Mouse (Mus musculus): Measurements from ENCODE around the gene Shld2. TPM values are rescaled to one million over a fixed set of nuclear protein-coding genes. Genes with fewer than 3 reads are reported as not detected.

Shld2 gene
- polyA plus RNA-seq, 1 experiment = 26.7 TPM

DNA sequence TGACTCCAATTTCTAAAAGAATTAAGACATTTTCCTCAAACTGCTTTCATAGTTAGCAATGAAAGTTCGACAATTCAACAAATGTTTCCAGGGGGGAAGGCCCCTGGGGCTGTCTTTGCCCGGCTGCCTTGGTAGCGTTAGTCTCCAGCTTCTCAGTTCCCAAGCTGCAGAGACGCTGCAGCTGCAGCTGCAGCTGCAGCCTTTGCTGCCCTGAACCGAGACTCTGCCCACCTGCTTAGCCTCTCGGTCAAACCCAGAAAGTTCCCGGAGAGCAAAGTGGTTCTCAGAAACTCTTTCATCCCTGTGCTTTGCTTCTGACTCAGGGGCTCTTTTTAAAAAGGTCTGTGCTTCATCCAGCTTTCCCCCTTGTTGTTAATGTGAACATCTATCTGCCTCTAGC, 78.0 kb downstream of the Shld2 start:
- Histone ChIP-seq H3K36me3 (ENCODE audit: control insufficient read depth, insufficient read depth, low read length, poor library complexity, severe bottlenecking) (no peaks in the 10 kb centered on the region), H3K9ac (ENCODE audit: low read depth, poor library complexity, severe bottlenecking) (no peak overlapping the region), H3K4me1 (ENCODE audit: control insufficient read depth, insufficient read depth, low read length) (no peaks in the 10 kb centered on the region), H3K27ac (ENCODE audit: insufficient read depth, low read length) (no peak overlapping the region), H3K4me3 (ENCODE audit: low read depth, low read length) (no peak overlapping the region), H3K9me3 (replicated peaks; ENCODE audit: control insufficient read depth, insufficient read depth, low read length, poor library complexity, severe bottlenecking) (no peaks in the 10 kb centered on the region), H3K27me3 (ENCODE audit: control insufficient read depth, insufficient read depth, low read length, poor library complexity, severe bottlenecking) (no peaks in the 10 kb centered on the region)
- TF ChIP-seq EP300 (IDR thresholded peaks at IDR 0.05; ENCODE audit: insufficient read depth, low read depth, low read length) = no peak

DNA sequence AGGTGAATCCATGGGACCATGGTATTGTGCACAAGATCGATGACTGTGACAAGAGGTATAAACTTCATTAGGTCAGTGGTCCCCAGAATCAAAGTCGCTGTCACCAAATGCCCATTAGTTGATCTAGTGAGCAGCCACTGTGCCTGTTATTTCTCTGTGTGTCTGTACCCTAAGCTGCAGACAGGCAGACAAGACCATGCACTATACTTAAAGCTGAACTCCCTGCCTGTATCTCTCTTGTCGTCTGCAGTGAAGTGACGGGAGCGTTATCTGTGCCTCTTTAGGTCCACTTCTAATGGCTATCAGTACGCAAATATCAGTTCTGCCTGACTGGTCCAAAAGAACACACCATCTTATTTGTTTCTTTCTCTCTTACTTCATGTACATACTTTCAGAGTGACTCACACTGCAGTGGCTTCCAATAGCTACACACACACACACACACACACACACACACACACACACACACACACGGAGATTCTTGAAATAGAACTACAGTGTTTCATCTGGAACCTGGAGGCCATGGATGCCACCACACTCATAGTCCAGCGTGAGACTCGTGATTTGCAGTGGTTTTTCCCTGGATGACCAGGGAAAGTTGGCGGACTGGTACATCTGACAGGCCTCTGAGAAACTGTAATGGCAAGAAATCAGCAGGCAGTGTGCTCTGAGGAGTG, 81.3 kb downstream of the Shld2 start:
- TF ChIP-seq CTCF (IDR thresholded peaks at IDR 0.05; ENCODE audit: low read depth, low read length) (no peak), EP300 (IDR thresholded peaks at IDR 0.05; ENCODE audit: insufficient read depth, low read depth, low read length) (no peak), POLR2A (IDR thresholded peaks at IDR 0.05; ENCODE audit: insufficient read depth, low read length) (no peak)
- no peak overlapping the region for H3K4me3 ChIP-seq (ENCODE audit: low read depth, low read length)
- H3K36me3 ChIP-seq (ENCODE audit: control insufficient read depth, insufficient read depth, low read length, poor library complexity, severe bottlenecking) = no peaks in the 10 kb centered on the region
- no peaks in the 10 kb centered on the region for H3K9me3 ChIP-seq (replicated peaks; ENCODE audit: control insufficient read depth, insufficient read depth, low read length, poor library complexity, severe bottlenecking)
- H3K27ac ChIP-seq (ENCODE audit: insufficient read depth, low read length) = no peak overlapping the region
- H3K27me3 ChIP-seq (ENCODE audit: control insufficient read depth, insufficient read depth, low read length, poor library complexity, severe bottlenecking) = no peaks in the 10 kb centered on the region
- H3K9ac ChIP-seq (ENCODE audit: low read depth, poor library complexity, severe bottlenecking) = no peak overlapping the region
- H3K4me1 ChIP-seq (ENCODE audit: control insufficient read depth, insufficient read depth, low read length) = no peaks in the 10 kb centered on the region

DNA sequence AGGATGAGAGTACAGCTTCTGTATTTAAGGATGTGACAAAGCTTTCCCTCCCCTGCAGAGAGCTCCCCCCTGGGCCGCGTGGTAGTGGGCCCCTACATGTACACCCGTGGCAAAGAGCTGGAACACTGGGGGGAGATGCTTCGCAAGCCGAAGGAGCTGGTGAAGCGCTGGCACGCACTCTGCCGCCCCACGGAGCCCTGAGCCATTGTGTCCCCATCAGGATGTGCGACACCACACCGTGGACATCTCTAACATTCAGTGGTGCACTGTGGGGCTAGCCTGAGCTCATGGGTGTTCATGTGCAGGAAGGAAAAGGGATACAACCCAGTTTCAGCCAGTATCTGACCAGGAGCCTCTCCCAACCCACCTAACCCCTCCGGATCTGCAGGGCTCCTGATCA, 82.3 kb downstream of the Shld2 start:
- Histone ChIP-seq H3K4me3 (ENCODE audit: low read depth, low read length) (no peak overlapping the region), H3K27ac (ENCODE audit: insufficient read depth, low read length) (no peak overlapping the region), H3K27me3 (ENCODE audit: control insufficient read depth, insufficient read depth, low read length, poor library complexity, severe bottlenecking) (no peaks in the 10 kb centered on the region), H3K9ac (ENCODE audit: low read depth, poor library complexity, severe bottlenecking) (no peak overlapping the region), H3K4me1 (ENCODE audit: control insufficient read depth, insufficient read depth, low read length) (no peaks in the 10 kb centered on the region), H3K9me3 (replicated peaks; ENCODE audit: control insufficient read depth, insufficient read depth, low read length, poor library complexity, severe bottlenecking) (no peaks in the 10 kb centered on the region), H3K36me3 (ENCODE audit: control insufficient read depth, insufficient read depth, low read length, poor library complexity, severe bottlenecking) (no peaks in the 10 kb centered on the region)
- TF ChIP-seq EP300 (IDR thresholded peaks at IDR 0.05; ENCODE audit: insufficient read depth, low read depth, low read length) (no peak), POLR2A (IDR thresholded peaks at IDR 0.05; ENCODE audit: insufficient read depth, low read length) (no peak), CTCF (IDR thresholded peaks at IDR 0.05; ENCODE audit: low read depth, low read length) (no peak)

DNA sequence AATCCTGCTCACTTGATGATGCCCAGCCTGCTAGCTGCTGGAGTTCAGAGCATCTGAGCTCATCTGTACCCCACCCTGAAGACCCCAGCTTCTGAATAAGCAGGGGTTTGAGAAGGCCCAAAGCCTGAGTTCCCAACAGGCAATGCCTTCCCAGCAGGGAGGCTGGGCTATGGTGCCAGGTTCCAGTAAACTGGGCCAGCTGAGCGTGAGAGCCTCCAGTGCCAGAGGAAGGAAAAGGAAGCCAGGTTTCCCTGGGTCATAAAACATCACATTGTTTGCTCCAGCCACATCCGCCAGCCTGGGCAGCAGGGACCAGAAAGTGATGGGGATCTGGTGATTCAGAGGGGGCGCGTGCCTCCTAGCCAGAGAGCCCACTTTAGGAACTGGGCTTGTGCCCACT, 83.7 kb downstream of the Shld2 start:
- Histone ChIP-seq H3K27ac (ENCODE audit: insufficient read depth, low read length) (no peak overlapping the region), H3K4me3 (ENCODE audit: low read depth, low read length) (no peak overlapping the region), H3K9ac (ENCODE audit: low read depth, poor library complexity, severe bottlenecking) (no peak overlapping the region), H3K4me1 (ENCODE audit: control insufficient read depth, insufficient read depth, low read length) (no peaks in the 10 kb centered on the region), H3K27me3 (ENCODE audit: control insufficient read depth, insufficient read depth, low read length, poor library complexity, severe bottlenecking) (no peaks in the 10 kb centered on the region), H3K9me3 (replicated peaks; ENCODE audit: control insufficient read depth, insufficient read depth, low read length, poor library complexity, severe bottlenecking) (no peaks in the 10 kb centered on the region), H3K36me3 (ENCODE audit: control insufficient read depth, insufficient read depth, low read length, poor library complexity, severe bottlenecking) (no peaks in the 10 kb centered on the region)
- TF ChIP-seq CTCF (IDR thresholded peaks at IDR 0.05; ENCODE audit: low read depth, low read length) (no peak), EP300 (IDR thresholded peaks at IDR 0.05; ENCODE audit: insufficient read depth, low read depth, low read length) (no peak), POLR2A (IDR thresholded peaks at IDR 0.05; ENCODE audit: insufficient read depth, low read length) (no peak)

DNA sequence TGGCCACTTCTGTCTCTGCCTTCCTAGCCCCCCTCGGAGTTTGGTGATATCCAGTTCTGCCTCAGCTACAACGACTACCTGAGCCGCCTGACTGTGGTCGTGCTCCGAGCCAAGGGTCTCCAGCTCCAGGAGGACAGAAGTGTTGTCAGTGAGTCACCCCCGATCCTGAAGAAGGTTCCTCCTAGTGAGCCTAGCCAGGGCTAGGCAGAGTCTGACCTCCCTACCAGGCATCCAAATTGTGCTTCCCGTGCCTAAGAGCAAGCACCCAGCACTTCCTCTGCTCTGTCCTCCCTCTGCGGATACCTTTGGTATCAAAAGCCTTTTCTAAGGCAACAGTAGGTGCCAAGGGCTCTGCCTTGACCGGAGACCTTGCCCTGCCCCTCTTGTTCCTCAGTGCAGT, 84.3 kb downstream of the Shld2 start:
- TF ChIP-seq CTCF (IDR thresholded peaks at IDR 0.05; ENCODE audit: low read depth, low read length) = no peak
- TF ChIP-seq POLR2A (IDR thresholded peaks at IDR 0.05; ENCODE audit: insufficient read depth, low read length) = no peak
- no peak for TF ChIP-seq EP300 (IDR thresholded peaks at IDR 0.05; ENCODE audit: insufficient read depth, low read depth, low read length)
- Histone ChIP-seq H3K36me3 (ENCODE audit: control insufficient read depth, insufficient read depth, low read length, poor library complexity, severe bottlenecking) (no peaks in the 10 kb centered on the region), H3K9me3 (replicated peaks; ENCODE audit: control insufficient read depth, insufficient read depth, low read length, poor library complexity, severe bottlenecking) (no peaks in the 10 kb centered on the region), H3K4me3 (ENCODE audit: low read depth, low read length) (no peak overlapping the region), H3K9ac (ENCODE audit: low read depth, poor library complexity, severe bottlenecking) (no peak overlapping the region), H3K27me3 (ENCODE audit: control insufficient read depth, insufficient read depth, low read length, poor library complexity, severe bottlenecking) (no peaks in the 10 kb centered on the region; the same call in 1 of the 2 replicates), H3K27ac (ENCODE audit: insufficient read depth, low read length) (no peak overlapping the region), H3K4me1 (ENCODE audit: control insufficient read depth, insufficient read depth, low read length) (no peaks in the 10 kb centered on the region)

DNA sequence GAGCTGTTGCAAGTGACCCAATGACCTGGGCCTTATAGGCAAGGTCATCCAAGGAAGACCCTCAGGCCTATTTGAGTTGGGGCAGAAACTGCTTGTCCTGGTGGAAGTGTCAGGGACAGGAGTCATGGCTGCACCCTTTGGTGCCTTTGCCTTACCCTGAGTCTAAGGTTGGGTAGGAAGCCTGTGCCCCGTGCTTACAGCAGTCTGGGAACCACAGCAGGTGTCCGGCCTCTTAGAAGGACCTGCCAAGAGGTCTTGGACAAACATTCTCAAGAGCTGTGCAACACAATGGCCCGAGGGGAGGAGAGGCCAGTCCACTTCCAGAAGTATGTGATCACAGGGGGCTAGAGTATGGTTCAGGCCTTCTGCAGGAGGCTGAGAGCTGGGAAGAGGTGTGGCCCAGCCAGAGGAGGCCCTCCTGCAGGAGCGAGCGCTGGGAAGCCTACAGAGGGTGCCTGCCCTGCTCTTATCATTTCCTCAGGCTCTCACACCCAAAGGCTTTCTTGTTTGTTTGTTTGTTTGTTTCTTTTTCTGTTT, 86.9 kb downstream of the Shld2 start:
- Histone ChIP-seq H3K27me3 (ENCODE audit: control insufficient read depth, insufficient read depth, low read length, poor library complexity, severe bottlenecking) (no peaks in the 10 kb centered on the region; the same call in 1 of the 2 replicates), H3K4me3 (ENCODE audit: low read depth, low read length) (no peak overlapping the region), H3K9me3 (replicated peaks; ENCODE audit: control insufficient read depth, insufficient read depth, low read length, poor library complexity, severe bottlenecking) (no peaks in the 10 kb centered on the region), H3K9ac (ENCODE audit: low read depth, poor library complexity, severe bottlenecking) (no peak overlapping the region), H3K27ac (ENCODE audit: insufficient read depth, low read length) (no peak overlapping the region), H3K4me1 (ENCODE audit: control insufficient read depth, insufficient read depth, low read length) (peaks cover 2% of the 10 kb centered on the region), H3K36me3 (ENCODE audit: control insufficient read depth, insufficient read depth, low read length, poor library complexity, severe bottlenecking) (no peaks in the 10 kb centered on the region)
- TF ChIP-seq POLR2A (IDR thresholded peaks at IDR 0.05; ENCODE audit: insufficient read depth, low read length) (no peak), EP300 (IDR thresholded peaks at IDR 0.05; ENCODE audit: insufficient read depth, low read depth, low read length) (no peak), CTCF (IDR thresholded peaks at IDR 0.05; ENCODE audit: low read depth, low read length) (no peak)

All from ES-Bruce4 (cell line).